Mouse (Mus musculus) ovary, adult 18-20 months (tissue): ENCODE data around the gene Cntfr.

Experiments used
- DNase-seq: peaks from one replicate; pipeline ENCODE4 v3.0.0; 2022; ENCODE audit warnings: low spot score, mixed read lengths

Cntfr gene

GRCm38 (mm10) chr4:41648627-41649026 is 48.3 kb downstream of the Cntfr start:
- DNase-seq: no peak

GRCm38 (mm10) chr4:41648157-41648556 is 48.7 kb downstream of the Cntfr start:
- no peak for DNase-seq

DNA sequence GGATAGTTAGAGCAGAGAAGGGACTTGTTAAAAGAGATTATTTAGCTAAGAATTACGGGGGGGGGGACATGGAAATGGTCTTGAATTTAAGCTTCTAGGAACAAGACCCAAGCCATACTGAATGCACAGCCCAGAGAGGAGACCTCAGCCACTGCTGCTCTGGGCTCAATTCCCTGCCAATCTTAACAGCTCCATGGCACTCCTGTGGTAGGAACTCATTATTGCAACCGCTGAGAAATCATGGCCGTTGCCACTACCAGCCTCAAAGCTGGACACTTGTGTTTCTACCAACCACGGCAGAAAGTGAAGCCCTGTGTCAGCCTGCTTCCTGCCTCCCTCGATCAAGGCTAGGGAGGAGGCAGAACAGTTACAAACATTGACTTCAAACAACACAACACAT is 51.4 kb downstream of the Cntfr start:
- no peak for DNase-seq

GRCm38 (mm10) chr4:41641199-41641822 is 55.6 kb downstream of the Cntfr start:
- no peak for DNase-seq

DNA sequence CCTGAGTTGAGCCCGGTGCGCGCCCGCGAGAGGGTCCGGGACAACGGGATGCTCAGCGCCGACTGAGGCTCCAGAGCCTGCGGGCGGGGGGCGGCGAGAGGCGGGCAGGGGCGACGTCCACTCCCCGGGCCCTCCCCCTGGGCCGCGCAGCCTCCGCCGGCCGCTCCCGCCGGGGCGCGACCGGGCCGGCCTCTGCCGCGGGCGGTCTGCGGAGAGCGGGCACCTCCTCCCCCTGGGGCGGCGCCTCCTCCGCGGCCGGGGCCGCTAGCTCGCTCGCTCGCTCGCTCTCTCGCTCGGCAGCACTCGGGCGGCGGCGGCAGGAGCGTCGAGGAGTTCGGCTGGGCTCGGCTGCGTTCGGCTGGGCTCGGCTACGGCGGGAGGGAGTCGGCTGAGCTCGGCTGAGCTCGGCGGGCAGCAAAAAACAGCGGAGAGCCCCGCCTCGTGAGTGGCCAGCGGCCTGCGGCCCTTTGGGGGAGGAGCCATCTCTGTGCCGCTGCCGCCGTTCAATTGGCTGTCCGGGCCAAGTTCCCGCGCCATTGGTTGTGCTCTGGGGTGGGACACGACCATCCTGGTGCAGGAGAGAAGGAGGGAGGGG is 56.9 kb downstream of the Cntfr start, which contains the start of gene Enho:
Enho (minus strand) TSS at position 412 of the 595 bp plus-strand sequence.
- peak; percentile 88 for DNase-seq

GRCm38 (mm10) chr4:41639214-41639841 is 57.6 kb downstream of the Cntfr start:
- DNase-seq: no peak

GRCm38 (mm10) chr4:41638828-41639213 is 58.1 kb downstream of the Cntfr start:
- no peak for DNase-seq

DNA sequence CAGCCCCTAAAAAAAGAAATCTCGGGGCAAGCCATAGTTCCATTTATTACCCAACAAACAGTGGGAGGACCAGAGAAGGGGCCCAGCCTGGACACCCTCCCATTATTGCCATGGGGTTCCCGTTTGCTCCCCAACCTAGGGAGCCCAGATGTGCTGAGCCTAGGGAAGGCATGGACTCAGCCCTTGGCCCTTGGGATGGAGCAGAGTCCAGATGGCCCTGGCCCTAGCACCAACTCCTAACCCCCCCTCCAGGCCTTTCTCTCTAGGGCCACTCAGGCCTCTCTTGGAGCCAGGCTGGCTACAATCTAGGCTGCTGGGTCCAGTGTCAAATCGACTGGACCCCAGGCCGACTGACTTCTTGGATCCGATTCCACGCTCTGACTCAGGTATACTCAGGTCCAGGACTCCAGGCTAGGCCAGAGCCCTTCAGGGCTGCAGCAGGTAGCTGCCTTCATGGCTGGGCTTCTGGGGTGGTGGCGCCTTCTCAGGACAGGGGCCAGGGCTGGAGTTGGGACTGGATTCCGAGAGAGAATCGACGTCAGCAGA is 58.6 kb downstream of the Cntfr start:
- DNase-seq: no peak

- DNase-seq: no peak
These were observed 59.8 kb downstream of the Cntfr start for GRCm38 (mm10) chr4:41636882-41637635.

DNA sequence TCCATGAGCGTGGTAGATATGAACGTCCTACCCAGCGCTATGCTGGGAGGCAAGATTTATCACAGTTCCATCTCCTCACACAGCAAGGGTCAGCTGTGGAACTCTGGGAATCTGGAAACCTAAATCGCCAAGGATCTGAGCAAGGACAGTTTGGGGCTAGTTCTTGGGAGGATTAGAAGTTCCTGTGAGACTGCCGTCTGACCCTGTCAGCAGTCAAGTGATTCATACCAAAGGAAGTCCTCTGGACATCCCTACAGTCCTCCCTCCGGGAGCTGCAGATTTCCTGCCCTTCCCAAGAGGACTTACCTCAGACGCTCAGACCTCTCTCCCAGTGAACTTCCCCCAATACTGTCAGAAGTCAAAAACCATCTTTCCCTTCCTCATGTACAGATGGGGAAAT is 60.5 kb downstream of the Cntfr start:
- DNase-seq: no peak

- no peak for DNase-seq
These were observed 61.0 kb downstream of the Cntfr start for GRCm38 (mm10) chr4:41635906-41636305.

GRCm38 (mm10) chr4:41635224-41635623 is 61.7 kb downstream of the Cntfr start:
- DNase-seq: no peak

- DNase-seq: no peak
These were observed 62.3 kb downstream of the Cntfr start for GRCm38 (mm10) chr4:41634631-41635030.

GRCm38 (mm10) chr4:41633001-41633400 is 63.9 kb downstream of the Cntfr start:
- DNase-seq: no peak

- DNase-seq: no peak
These were observed 65.5 kb downstream of the Cntfr start for GRCm38 (mm10) chr4:41631390-41631789.

DNA sequence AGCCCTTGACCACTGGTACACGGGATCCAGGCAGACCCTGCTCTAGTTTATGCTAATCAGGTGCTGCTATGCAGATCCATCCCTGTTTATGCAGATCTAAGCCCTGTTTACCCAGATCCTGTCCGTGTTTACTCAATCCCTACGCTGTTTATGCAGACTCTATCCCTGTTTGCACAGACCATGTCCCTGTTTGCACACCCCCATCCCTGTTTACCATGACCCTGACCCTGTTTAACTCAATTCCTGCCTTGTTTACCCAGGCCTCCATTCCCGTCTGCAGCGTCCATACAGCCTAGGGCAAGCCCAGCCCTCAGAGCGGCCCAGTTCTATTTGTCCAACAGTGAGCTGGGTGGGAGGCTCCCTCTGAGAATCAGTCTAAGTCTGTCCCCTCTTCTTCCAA is 66.7 kb downstream of the Cntfr start:
- DNase-seq: no peak

DNA sequence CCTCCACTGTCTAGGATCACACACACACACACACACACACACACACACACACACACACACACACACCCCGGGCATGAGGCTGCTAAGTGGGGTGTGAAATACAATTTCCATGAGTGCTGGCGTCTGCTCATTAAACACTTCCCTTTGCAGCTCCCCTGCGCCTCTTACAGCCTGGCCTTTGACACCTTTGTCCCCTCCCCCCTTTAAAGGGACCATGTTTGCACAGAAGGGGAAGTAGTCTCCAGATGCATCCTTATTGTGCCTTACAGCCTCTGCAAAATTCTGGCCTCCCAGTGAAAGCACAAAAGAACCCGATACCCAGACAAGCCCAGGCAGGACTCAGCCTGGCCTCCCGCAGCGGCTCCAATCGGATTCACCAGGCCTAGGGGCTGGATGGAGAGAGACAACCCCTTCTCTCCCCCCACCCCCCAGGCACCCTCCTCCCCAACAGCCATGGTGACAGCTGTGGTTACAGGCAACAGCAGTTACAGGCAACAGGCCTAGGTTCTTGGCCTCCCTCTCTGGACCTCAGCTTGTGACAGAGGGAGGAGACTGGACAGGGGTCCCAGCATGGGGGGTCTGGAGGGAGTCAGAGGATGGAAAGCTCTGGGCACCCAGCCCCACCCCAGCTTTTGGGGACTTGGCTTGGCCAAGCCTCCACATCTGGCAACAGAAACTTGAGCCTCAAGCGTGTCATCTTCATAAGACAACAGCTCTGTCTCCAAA is 68.5 kb downstream of the Cntfr start:
- no peak for DNase-seq

- no peak for DNase-seq
These were observed 74.8 kb downstream of the Cntfr start for GRCm38 (mm10) chr4:41622071-41622470.

GRCm38 (mm10) chr4:41618916-41619746 is 77.8 kb downstream of the Cntfr start:
- no peak for DNase-seq

DNA sequence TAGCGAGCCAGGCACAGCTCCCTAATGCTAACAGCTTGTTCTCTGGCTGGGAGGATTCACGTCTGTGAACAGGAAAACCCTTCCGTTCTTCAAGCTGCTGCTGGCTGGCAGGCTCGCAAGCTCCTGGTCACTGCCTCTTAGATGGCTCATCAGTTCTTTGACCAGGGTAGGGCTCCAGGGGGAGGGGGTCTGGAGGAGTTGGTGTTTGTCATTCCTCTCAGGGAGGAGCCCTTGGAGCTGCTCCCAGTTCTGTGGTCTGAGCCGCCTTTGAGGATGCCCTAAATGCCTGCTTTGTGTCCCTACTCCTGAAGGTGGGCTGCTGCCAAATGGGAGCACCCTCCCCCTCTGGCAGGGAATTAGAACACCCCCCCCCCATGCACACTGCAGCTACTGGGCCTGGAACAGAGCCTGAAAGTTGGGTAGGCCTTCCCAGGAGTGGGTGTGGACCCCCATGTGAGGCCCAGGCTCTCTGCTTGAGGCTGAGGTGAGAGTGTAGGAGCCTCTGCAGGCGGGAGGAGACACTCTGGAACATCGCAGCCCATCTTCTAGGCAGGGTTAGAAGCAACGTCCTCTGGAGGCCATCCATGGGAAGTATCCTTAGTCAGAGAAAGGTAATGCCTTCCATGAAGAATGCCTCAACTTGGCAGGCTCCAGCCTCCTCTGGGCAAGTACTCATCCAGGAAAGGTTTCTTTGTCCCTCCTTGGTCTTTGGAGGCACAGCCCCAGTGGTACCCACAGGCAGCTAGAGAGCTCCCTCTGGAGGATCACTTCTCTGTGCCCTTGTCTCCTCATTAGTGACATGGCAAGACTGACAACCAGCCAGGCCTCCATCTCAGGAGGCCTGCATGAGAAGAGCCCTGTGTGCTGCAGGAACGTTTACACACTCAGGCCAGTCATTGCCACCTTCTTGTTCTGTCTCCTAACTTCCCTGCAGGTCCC is 81.0 kb downstream of the Cntfr start:
- no peak for DNase-seq
